Mouse (Mus musculus): ENCODE data around the gene Cpm.

DNA sequence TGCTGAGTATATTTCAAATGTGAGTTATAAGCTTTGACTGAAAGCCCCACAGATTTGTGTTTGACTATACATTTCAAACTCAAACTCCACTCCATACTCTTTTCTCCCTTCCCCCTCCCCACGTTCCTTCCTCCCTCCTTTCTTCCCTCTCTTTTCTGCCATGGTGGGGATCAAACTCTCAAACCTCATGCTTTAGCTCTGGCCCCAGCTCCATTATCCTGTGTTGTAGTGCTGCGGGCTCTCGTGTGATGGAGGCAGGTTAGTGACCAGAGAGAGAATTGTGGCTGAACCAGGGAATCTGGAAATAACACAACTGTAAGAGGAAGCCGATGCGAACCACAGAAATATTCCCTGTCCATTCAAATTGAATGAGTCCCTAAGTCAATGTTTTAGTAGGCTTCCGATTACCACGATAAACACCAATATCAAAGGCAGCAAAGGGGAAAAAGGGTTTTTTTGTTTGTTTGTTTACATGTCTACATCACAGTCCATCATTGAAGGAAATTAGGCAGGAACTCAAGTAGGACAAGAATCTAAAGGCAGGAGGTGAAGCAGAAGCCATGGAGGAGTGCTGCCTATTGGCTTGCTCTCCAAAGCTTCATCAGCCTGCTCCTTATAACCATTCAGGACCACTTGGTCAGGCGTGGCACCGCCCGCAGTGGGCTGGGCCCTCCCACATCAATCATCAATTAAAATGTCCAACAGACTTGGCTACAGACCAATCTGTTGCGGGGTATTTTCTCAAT lies 48.1 kb upstream of the Cpm start:
- TF ChIP-seq CHD2 (IDR thresholded peaks at IDR 0.05; ENCODE audit: low read depth, low read length) (no peak), HCFC1 (IDR thresholded peaks at IDR 0.05; ENCODE audit: borderline replicate concordance, insufficient read depth, low read length) (no peak)
